Mouse (Mus musculus): Measurements from ENCODE around the gene Cgn. TPM values are rescaled to one million over a fixed set of nuclear protein-coding genes. Genes with fewer than 3 reads are reported as not detected.

The Cgn gene
- polyA plus RNA-seq, 1 experiment from 2014 or later, result 8.7 TPM

DNA sequence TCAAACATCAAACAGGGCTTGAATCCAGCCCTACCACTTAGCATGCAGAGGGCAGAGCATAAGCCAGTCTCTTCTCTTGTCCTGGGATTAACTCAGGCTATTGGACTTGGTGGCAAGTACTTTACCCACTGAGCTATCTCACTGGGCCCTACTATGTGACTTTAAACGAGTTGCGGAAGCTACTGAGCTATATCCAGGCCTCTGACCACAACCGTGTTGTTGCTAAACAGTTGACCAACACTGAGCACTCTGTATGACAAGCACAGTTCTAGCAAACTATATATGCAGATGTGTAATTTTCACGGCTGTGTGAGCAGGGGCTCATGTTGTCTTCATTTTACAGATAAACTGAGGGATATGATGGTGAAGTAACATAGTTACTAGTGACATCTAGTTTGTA is 28.4 kb upstream of the Cgn start:
- Histone ChIP-seq H3K27ac (no peak overlapping the region), H3K36me3 (no peaks in the 10 kb centered on the region), H3K4me3 (no peak overlapping the region), H3K27me3 (replicated peaks) (peaks cover 5% of the 10 kb centered on the region; the same call in 1 of the 2 replicates), H3K9ac (no peak overlapping the region), H3K4me2 (no peak overlapping the region), H3K4me1 (no peaks in the 10 kb centered on the region; the same call in 1 of the 2 replicates), H3K9me3 (replicated peaks) (no peaks in the 10 kb centered on the region)
- 64% methylated on average over 4 of the region's 4 CpGs for WGBS (ENCODE audit: insufficient replicate concordance)
- ATAC-seq, result no peak

DNA sequence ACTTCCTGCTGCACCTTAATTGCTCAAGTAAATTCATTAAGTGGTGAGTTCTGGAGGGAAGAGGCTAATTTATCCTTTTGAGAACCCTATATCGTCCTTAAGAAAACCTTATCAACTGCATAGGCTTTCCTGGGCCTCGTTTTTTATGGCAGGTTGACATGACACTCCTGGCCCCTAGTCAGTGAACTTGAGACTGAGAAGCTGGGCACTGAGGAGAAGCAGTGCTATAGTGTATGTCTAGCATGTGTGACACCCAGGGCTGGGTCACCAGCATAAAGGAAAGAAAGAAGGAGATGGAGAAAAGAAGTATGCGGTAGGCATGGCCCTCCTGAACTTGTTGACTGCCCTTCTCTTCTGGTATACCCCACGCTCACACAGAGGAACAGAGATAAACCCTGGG is 27.8 kb upstream of the Cgn start:
- H3K4me3 ChIP-seq, result no peak overlapping the region
- H3K4me2 ChIP-seq, result no peak overlapping the region
- no peak overlapping the region for H3K27ac ChIP-seq
- H3K9me3 ChIP-seq (replicated peaks), result no peaks in the 10 kb centered on the region
- H3K4me1 ChIP-seq, result no peaks in the 10 kb centered on the region; the same call in 1 of the 2 replicates
- peaks cover 5% of the 10 kb centered on the region; the same call in 1 of the 2 replicates for H3K27me3 ChIP-seq (replicated peaks)
- ATAC-seq, result no peak
- WGBS (ENCODE audit: insufficient replicate concordance), result 56% methylated on average over 4 of the region's 4 CpGs
- H3K9ac ChIP-seq, result no peak overlapping the region
- H3K36me3 ChIP-seq, result no peaks in the 10 kb centered on the region

DNA sequence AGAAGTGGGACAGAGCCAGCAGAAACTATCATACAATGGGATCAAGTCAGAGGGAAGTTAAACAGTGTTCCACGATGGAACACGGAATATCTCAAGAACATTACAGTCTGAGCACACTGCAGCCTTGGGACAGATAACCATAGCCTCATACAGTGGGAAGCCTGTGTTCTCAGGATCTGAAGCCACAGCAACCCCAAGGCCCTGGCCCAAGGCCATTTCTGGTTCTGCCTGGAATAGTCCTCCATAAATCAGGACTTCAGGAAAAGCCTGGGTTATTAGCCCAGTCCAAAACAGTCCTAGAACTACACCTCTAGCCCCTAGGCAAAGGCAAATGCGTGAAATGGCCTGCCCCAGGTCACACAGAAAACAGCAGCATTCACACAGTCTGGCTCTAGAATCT is 27.4 kb upstream of the Cgn start:
- 72% methylated on average over 3 of the region's 3 CpGs for WGBS (ENCODE audit: insufficient replicate concordance)
- H3K4me3 ChIP-seq, result no peak overlapping the region
- H3K9ac ChIP-seq, result no peak overlapping the region
- no peak overlapping the region for H3K4me2 ChIP-seq
- H3K27ac ChIP-seq, result no peak overlapping the region
- H3K9me3 ChIP-seq (replicated peaks), result no peaks in the 10 kb centered on the region
- peaks cover 5% of the 10 kb centered on the region; the same call in 1 of the 2 replicates for H3K27me3 ChIP-seq (replicated peaks)
- ATAC-seq, result no peak
- H3K36me3 ChIP-seq, result no peaks in the 10 kb centered on the region
- no peaks in the 10 kb centered on the region; the same call in 1 of the 2 replicates for H3K4me1 ChIP-seq

DNA sequence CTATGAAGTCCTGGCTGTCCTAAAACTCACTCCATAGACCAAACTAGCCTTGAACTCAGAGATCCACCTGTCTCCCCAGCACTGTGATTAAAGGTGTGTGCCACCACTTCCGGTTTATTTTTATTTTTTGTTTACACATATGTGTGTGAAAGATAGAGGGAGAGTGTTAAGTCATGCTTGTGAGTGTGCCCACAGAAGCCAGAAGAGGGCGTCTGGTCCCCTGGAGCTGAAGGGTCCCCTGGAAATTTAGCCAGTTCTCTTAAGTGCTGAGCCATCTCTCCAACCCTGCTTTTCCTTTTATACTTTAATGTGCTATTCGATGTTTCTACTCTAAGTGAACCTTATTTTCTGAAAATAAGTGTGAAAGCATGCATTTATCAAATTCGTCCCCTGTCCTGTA is 25.3 kb upstream of the Cgn start:
- no peaks in the 10 kb centered on the region; the same call in 1 of the 2 replicates for H3K4me1 ChIP-seq
- H3K27ac ChIP-seq, result no peak overlapping the region
- H3K9ac ChIP-seq, result no peak overlapping the region
- no peaks in the 10 kb centered on the region for H3K36me3 ChIP-seq
- peak overlapping the region; percentile 2; the same call in 1 of the 2 replicates for H3K4me2 ChIP-seq
- no peaks in the 10 kb centered on the region for H3K9me3 ChIP-seq (replicated peaks)
- WGBS (ENCODE audit: insufficient replicate concordance), result 12% methylated on average over 4 of the region's 4 CpGs
- peaks cover 5% of the 10 kb centered on the region; the same call in 1 of the 2 replicates for H3K27me3 ChIP-seq (replicated peaks)
- H3K4me3 ChIP-seq, result no peak overlapping the region
- 0 out of 2 replicates have a peak, but pooled peaks have one; percentile 30 for ATAC-seq

DNA sequence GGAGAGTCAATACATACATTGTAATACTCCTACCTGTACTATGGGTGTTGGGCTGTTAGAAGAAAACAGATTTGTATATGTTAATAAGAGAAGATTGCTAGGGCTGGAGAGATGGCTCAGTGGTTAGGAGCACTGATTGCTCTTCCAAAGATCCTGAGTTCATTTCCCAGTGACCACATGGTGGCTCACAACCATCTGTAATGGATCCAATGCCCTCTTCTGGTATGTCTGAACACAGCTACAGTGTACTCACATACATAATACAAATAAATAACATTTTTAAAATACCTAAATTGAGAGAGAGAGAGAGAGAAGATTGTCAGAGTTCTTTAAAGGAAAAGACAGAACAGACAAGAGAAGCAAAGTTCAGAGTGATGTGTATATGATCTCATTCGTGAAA is 22.0 kb upstream of the Cgn start:
- Histone ChIP-seq H3K27ac (no peak overlapping the region), H3K9ac (no peak overlapping the region), H3K4me1 (no peaks in the 10 kb centered on the region; the same call in 1 of the 2 replicates), H3K27me3 (replicated peaks) (peaks cover 13% of the 10 kb centered on the region), H3K4me2 (no peak overlapping the region), H3K36me3 (no peaks in the 10 kb centered on the region), H3K4me3 (no peak overlapping the region), H3K9me3 (replicated peaks) (no peaks in the 10 kb centered on the region)
- WGBS (ENCODE audit: insufficient replicate concordance), result 68% methylated on average over 1 of the region's 1 CpGs
- ATAC-seq, result no peak

DNA sequence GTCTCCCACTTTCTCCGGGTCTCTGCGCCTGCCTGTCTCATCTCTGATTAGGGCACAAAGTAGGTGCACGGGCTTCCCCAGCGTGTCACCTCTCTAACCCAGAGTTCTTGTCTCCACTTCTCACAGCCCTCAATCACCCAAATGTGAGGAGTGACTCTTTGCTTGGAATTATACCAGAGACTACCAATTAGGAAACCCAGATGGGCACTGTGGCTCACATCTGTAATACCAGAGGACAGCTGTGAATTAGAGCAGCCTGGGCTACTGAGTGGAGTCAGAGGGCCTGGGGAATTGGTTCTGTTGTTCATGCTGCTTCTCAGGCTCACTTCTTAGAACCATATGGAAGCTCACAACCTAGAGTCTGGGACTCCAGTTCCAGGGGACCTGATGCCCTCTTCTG is 18.7 kb upstream of the Cgn start:
- no peak for ATAC-seq
- no peak overlapping the region for H3K4me3 ChIP-seq
- no peaks in the 10 kb centered on the region for H3K36me3 ChIP-seq
- H3K4me1 ChIP-seq, result no peaks in the 10 kb centered on the region
- H3K4me2 ChIP-seq, result no peak overlapping the region
- H3K27me3 ChIP-seq (replicated peaks), result peaks cover 19% of the 10 kb centered on the region
- no peak overlapping the region for H3K9ac ChIP-seq
- 73% methylated on average over 4 of the region's 4 CpGs for WGBS (ENCODE audit: insufficient replicate concordance)
- no peaks in the 10 kb centered on the region for H3K9me3 ChIP-seq (replicated peaks)
- no peak overlapping the region for H3K27ac ChIP-seq

DNA sequence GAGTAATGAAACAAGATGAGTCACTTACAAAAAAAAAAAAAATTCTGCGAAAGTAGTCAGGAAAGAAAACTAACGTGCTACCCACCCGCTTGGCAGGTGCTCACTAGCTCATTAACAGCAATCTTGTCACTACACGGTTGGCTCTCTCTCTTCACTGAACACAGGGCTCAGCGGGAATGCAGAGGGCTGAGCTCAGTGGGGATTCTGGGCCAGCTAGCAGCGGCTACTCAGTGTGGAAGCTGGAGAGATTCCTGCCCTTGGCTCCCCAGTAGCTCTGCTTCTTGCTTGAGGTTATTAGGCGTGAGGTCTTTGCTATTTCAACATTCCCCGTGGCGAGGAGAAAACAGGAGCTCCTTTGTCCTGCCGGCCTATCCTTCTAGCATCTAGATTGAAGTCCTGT is 17.9 kb upstream of the Cgn start:
- no peak overlapping the region for H3K4me2 ChIP-seq
- no peak overlapping the region for H3K9ac ChIP-seq
- peaks cover 20% of the 10 kb centered on the region for H3K27me3 ChIP-seq (replicated peaks)
- no peaks in the 10 kb centered on the region for H3K36me3 ChIP-seq
- H3K9me3 ChIP-seq (replicated peaks), result no peaks in the 10 kb centered on the region
- no peak overlapping the region for H3K4me3 ChIP-seq
- H3K27ac ChIP-seq, result no peak overlapping the region
- no peaks in the 10 kb centered on the region for H3K4me1 ChIP-seq
- 28% methylated on average over 10 of the region's 10 CpGs for WGBS (ENCODE audit: insufficient replicate concordance)
- no peak for ATAC-seq

DNA sequence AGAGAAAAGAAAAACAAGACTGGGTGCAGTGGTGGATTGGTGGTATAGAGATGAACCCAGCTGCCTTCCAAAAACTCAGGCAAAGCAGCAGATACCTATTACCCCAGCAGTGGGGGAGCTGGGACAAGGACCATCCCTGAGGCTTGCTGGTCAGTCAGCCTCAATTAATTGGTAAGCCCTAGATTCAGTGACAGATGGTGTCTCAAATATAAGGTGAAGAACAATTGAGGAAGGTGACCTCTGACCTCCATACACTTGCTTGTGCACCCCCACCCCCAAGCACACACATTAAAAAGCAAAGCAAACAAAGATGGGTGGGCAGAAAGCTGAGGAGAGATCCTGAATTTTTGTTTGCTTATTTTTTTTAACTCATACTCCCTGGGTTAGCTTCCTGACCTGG is 9.9 kb upstream of the Cgn start:
- H3K4me2 ChIP-seq, result no peak overlapping the region
- no peak overlapping the region for H3K4me3 ChIP-seq
- no peak overlapping the region for H3K27ac ChIP-seq
- no peaks in the 10 kb centered on the region for H3K36me3 ChIP-seq
- no peak for ATAC-seq
- H3K27me3 ChIP-seq (replicated peaks), result peaks cover 8% of the 10 kb centered on the region; the same call in 1 of the 2 replicates
- no peak overlapping the region for H3K9ac ChIP-seq
- H3K4me1 ChIP-seq, result peaks cover 24% of the 10 kb centered on the region
- no peaks in the 10 kb centered on the region for H3K9me3 ChIP-seq (replicated peaks)

DNA sequence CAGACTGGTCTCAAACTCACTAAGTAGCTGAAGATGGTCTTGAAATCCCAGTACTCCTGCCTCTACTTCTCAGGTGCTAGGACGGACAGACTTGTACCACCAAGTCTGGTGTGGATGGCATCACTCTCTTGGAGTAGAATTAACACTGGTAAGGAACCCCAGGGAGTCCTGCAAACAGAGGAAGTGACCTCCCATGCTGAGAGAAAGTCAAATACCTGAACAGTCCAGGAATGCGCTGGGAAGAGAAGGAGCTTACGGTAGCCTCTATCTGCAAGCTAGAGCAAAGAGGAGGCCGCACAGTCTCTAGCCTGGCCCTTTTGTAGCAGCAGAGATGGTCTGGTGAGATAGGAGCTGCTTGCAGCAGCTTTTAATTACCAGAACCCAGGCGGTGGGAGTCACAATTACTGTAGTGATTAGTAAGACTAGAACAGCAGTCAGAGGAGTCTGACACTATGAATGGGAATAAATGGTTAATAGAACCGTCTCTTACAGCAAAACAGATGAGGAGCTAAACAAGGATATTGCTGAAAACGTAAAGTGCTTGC is 9.4 kb upstream of the Cgn start:
- H3K4me3 ChIP-seq, result no peak overlapping the region
- no peaks in the 10 kb centered on the region for H3K36me3 ChIP-seq
- no peak overlapping the region for H3K4me2 ChIP-seq
- 49% methylated on average over 7 of the region's 7 CpGs for WGBS (ENCODE audit: insufficient replicate concordance)
- H3K27ac ChIP-seq, result no peak overlapping the region
- H3K27me3 ChIP-seq (replicated peaks), result peaks cover 8% of the 10 kb centered on the region; the same call in 1 of the 2 replicates
- H3K9me3 ChIP-seq (replicated peaks), result no peaks in the 10 kb centered on the region
- H3K9ac ChIP-seq, result no peak overlapping the region
- H3K4me1 ChIP-seq, result peaks cover 24% of the 10 kb centered on the region
- ATAC-seq, result no peak

DNA sequence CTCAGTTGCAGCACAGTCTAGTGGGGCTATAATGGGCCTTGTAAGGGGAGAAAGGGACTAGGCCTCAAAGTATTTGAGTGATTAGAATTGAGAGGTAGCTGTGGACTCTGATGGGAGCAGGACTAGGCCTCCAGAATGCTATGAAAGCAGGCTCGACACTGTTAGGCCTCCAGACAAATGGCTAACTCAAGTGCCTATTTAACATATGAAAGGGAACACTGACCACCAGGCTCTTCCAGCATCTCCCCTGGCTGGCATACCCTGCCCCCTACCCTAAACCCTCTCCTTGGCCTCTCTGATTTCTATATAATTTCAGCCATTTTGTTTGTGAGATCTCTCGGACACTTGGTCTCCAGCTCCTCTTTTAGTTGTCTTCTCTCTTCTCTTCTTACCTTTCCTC is 8.1 kb upstream of the Cgn start:
- Histone ChIP-seq H3K4me3 (no peak overlapping the region), H3K9ac (no peak overlapping the region), H3K4me2 (peak overlapping the region; percentile 15; the same call in 1 of the 2 replicates), H3K27me3 (replicated peaks) (no peaks in the 10 kb centered on the region), H3K36me3 (no peaks in the 10 kb centered on the region), H3K9me3 (replicated peaks) (no peaks in the 10 kb centered on the region), H3K4me1 (peaks cover 24% of the 10 kb centered on the region), H3K27ac (peak overlapping the region; percentile 72)
- ATAC-seq, result no peak
- WGBS (ENCODE audit: insufficient replicate concordance), result 79% methylated on average over 2 of the region's 2 CpGs

DNA sequence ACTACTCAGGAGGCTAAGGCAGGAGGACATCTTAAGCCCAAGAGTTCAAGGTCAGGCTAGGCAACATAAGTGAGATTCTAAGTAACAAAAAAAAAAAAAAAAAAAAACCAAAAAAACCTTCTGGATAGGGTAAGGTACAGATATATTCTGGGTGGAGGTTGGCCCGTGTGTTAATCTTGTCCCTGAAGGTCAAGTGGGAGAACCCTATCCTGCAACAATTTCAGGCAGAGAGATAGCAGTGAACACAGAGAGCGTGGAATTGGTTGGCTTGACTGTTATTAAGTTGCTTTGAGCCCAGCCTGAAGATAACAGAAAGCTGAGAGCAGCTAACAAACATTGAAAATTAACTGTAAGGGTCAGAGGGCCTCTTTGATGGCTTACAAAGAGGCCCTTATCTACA is 7.4 kb upstream of the Cgn start:
- Histone ChIP-seq H3K27me3 (replicated peaks) (no peaks in the 10 kb centered on the region), H3K27ac (peak overlapping the region; percentile 72), H3K9ac (no peak overlapping the region), H3K4me3 (no peak overlapping the region), H3K36me3 (no peaks in the 10 kb centered on the region), H3K4me1 (peaks cover 24% of the 10 kb centered on the region), H3K9me3 (replicated peaks) (no peaks in the 10 kb centered on the region), H3K4me2 (peak overlapping the region; percentile 15; the same call in 1 of the 2 replicates)
- 17% methylated on average over 2 of the region's 2 CpGs for WGBS (ENCODE audit: insufficient replicate concordance)
- peak; percentile 78 for ATAC-seq

DNA sequence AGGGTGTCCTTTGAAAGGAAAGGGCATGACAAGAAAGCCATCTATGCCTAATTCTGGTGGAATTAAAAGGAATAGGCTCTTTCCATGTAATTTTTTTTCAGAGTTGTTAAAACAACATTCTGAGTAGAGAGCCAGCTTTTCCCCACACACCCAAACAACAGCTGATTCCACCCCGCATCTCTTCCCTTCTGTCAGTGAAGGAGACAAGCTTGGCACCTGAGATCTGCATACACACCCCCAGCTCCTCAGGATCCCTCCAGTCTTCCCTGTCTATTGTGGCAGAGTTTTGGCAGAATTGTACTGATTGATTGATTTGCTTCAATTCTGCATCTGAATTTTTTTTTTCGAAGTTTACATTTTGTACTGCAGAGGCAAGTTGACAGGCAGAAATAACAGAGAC is 6.0 kb upstream of the Cgn start:
- Histone ChIP-seq H3K9me3 (replicated peaks) (no peaks in the 10 kb centered on the region), H3K27me3 (replicated peaks) (peaks cover 12% of the 10 kb centered on the region), H3K4me1 (peaks cover 24% of the 10 kb centered on the region), H3K4me3 (no peak overlapping the region), H3K9ac (no peak overlapping the region), H3K27ac (no peak overlapping the region), H3K4me2 (no peak overlapping the region), H3K36me3 (no peaks in the 10 kb centered on the region)
- no peak for ATAC-seq
- 75% methylated on average over 2 of the region's 2 CpGs for WGBS (ENCODE audit: insufficient replicate concordance)

DNA sequence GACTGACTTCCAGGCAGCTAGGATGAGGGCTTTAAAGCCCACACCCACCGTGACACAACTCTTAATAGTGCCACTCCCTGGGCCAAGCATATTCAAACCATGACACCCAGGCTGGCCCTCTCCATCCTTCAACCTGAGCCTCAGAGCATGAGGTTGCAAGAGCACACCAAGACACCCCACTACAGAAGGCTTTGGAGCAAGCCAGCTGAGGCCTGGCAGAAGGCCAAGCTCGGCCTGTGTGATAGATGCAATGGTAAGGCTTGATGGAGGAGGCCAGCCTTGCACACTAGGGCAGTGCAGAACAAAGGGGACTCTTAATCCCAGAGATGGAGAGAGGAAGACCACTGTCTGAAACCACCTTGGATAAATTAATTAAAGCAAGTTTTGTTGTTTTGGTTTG is 3.2 kb upstream of the Cgn start:
- H3K9me3 ChIP-seq (replicated peaks), result no peaks in the 10 kb centered on the region
- H3K27me3 ChIP-seq (replicated peaks), result peaks cover 39% of the 10 kb centered on the region
- H3K27ac ChIP-seq, result no peak overlapping the region
- 75% methylated on average over 2 of the region's 2 CpGs for WGBS (ENCODE audit: insufficient replicate concordance)
- no peaks in the 10 kb centered on the region for H3K36me3 ChIP-seq
- H3K9ac ChIP-seq, result no peak overlapping the region
- no peak overlapping the region for H3K4me3 ChIP-seq
- H3K4me1 ChIP-seq, result peaks cover 28% of the 10 kb centered on the region
- H3K4me2 ChIP-seq, result no peak overlapping the region
- ATAC-seq, result no peak
